Mouse (Mus musculus) embryonic fibroblast, embryonic 13.5 days (primary cell): ENCODE measurements around the gene Astn2.

Source experiments
- CTCF ChIP-seq: IDR thresholded peaks from 2 replicates; pipeline ENCODE4 v1.5.1; 2011; ENCODE audit warnings: mild to moderate bottlenecking, control low read depth, low read length, moderate library complexity, borderline replicate concordance; ENCODE audit not compliant: insufficient read depth
- POLR2A ChIP-seq: IDR thresholded peaks from 2 replicates; pipeline ENCODE4 v1.6.1; 2011; ENCODE audit warnings: low read depth, mild to moderate bottlenecking, control low read depth, low read length, moderate library complexity

- TF ChIP-seq CTCF (no peak), POLR2A (no peak)
These were observed 496.8 kb downstream of the Astn2 start for GRCm38 (mm10) chr4:65907660-65908059.
